In the genomic region with DNA sequence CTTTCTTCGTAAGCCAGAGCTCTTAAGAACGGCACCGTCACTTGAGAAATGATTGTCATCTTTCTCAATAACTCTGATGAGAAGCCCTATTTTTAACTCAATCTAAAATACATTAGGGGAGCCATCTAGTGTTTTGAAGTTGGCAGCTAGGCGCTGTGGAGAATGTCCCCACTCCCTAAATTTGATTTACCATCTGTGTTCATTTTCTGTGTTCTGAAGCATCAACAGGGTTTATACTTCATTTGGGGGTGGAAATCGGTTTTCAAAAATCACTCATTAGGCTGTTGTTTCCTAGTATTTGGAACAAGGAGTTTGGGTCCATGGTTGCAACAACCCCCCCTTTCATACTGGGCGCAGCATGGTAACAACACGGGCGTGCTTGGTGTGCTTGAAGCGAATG, we compare ENCODE assay signal across 21 mouse cellular contexts.
"Had no signal": no experiment of that assay in that cellular context is flagged by ENCODE, and none has a peak within 500 bp of the region (broad histone marks: within the 10 kb centered on the region; RNA-seq: fewer than 3 reads in every experiment).

No protein-coding gene starts in this region.

- H3K27ac ChIP-seq: intestine, embryonic 15.5 days; kidney, embryonic 15.5 days; limb, embryonic 10.5 days; limb, embryonic 13.5 days; liver, embryonic 12.5 days; liver, embryonic 15.5 days; lung, embryonic 15.5 days; macrophage; midbrain, embryonic 13.5 days had no signal

- DNase-seq: kidney, adult 11 months; kidney, adult 8-10 months; kidney, postnatal 10 days; kidney, postnatal 36 days; liver; lung, adult 18-20 months; lung, postnatal 14 days; right cerebral cortex, adult 18-20 months; thymus, adult 2 months; thymus, postnatal 14 days; thymus, postnatal 4 days had no signal

- H3K9me3 ChIP-seq: intestine, embryonic 15.5 days; kidney, embryonic 15.5 days; limb, embryonic 10.5 days; limb, embryonic 13.5 days; liver, embryonic 12.5 days; liver, embryonic 15.5 days; lung, embryonic 15.5 days; midbrain, embryonic 13.5 days had no signal

- H3K9ac ChIP-seq: intestine, embryonic 15.5 days; kidney, embryonic 15.5 days; limb, embryonic 13.5 days; liver, embryonic 12.5 days; liver, embryonic 15.5 days; lung, embryonic 15.5 days; midbrain, embryonic 13.5 days had no signal

- H3K36me3 ChIP-seq: intestine, embryonic 15.5 days; kidney, embryonic 15.5 days; limb, embryonic 10.5 days; limb, embryonic 13.5 days; liver, embryonic 12.5 days; liver, embryonic 15.5 days; lung, embryonic 15.5 days; midbrain, embryonic 13.5 days had no signal

- H3K4me2 ChIP-seq: intestine, embryonic 15.5 days; kidney, embryonic 15.5 days; limb, embryonic 13.5 days; liver, embryonic 12.5 days; liver, embryonic 15.5 days; lung, embryonic 15.5 days; midbrain, embryonic 13.5 days had no signal

- H3K4me1 ChIP-seq: intestine, embryonic 15.5 days; kidney, embryonic 15.5 days; limb, embryonic 10.5 days; limb, embryonic 13.5 days; liver, embryonic 12.5 days; liver, embryonic 15.5 days; lung, embryonic 15.5 days; midbrain, embryonic 13.5 days had no signal

- H3K27me3 ChIP-seq: intestine, embryonic 15.5 days; kidney, embryonic 15.5 days; limb, embryonic 13.5 days; liver, embryonic 12.5 days; liver, embryonic 15.5 days; lung, embryonic 15.5 days; midbrain, embryonic 13.5 days had no signal

- H3K4me3 ChIP-seq: intestine, embryonic 15.5 days; kidney, embryonic 15.5 days; limb, embryonic 10.5 days; limb, embryonic 13.5 days; liver, embryonic 12.5 days; liver, embryonic 15.5 days; lung, embryonic 15.5 days; midbrain, embryonic 13.5 days had no signal

- ATAC-seq: intestine, embryonic 15.5 days; liver, embryonic 12.5 days; midbrain, embryonic 13.5 days; midbrain, embryonic 16.5 days had no signal
